Mouse (Mus musculus) embryonic facial prominence, embryonic 11.5 days (tissue): Measurements from ENCODE around the gene Med22. TPM values are rescaled to one million over a fixed set of nuclear protein-coding genes. Genes with fewer than 3 reads are reported as not detected.

Source experiments
- ATAC-seq: fragments of 200-750 bp; cut with Nextera tagmentation; replicated peaks from 2 replicates; pipeline ENCODE4 v1.8.0; 2017; ENCODE audit warnings: low read depth; ENCODE audit not compliant: insufficient number of reproducible peaks, low FRiP score, low TSS enrichment
- DNase-seq: peaks from one replicate; pipeline ENCODE4 v3.0.0-alpha.2; 2015; ENCODE audit warnings: low spot score
- H3K27ac ChIP-seq: fragments of 300-500 bp; sonication (generic); replicated peaks from 2 replicates; pipeline ENCODE4 v1.5.1; 2014; ENCODE audit warnings: mild to moderate bottlenecking, low read depth, low read length, control low read depth
- H3K27me3 ChIP-seq: fragments of 300-500 bp; sonication (generic); 2 replicates; pipeline ENCODE4 v1.6.1; 2014; ENCODE audit warnings: mild to moderate bottlenecking, low read length, moderate library complexity, mixed read lengths; ENCODE audit not compliant: control insufficient read depth, insufficient read depth
- H3K36me3 ChIP-seq: fragments of 300-500 bp; sonication (generic); replicated peaks from 2 replicates; pipeline ENCODE4 v1.6.1; 2014; ENCODE audit warnings: low read depth, mild to moderate bottlenecking, low read length, moderate library complexity, mixed read lengths; ENCODE audit not compliant: control insufficient read depth, insufficient read depth
- H3K4me1 ChIP-seq: fragments of 300-500 bp; sonication (generic); 2 replicates; pipeline ENCODE4 v1.6.1; 2014; ENCODE audit warnings: low read length, mixed read lengths; ENCODE audit not compliant: control insufficient read depth, insufficient read depth
- H3K4me2 ChIP-seq: fragments of 300-500 bp; sonication (generic); 2 replicates; pipeline ENCODE4 v1.6.1; 2014; ENCODE audit warnings: low read depth, mild to moderate bottlenecking, control low read depth, low read length, moderate library complexity
- H3K4me3 ChIP-seq: fragments of 300-500 bp; sonication (generic); 2 replicates; pipeline ENCODE4 v1.5.1; 2014; ENCODE audit warnings: low read depth, low read length, control low read depth
- H3K9ac ChIP-seq: fragments of 300-500 bp; sonication (generic); replicated peaks from 2 replicates; pipeline ENCODE4 v1.6.1; 2014; ENCODE audit warnings: mild to moderate bottlenecking, control low read depth, low read length
- H3K9me3 ChIP-seq: fragments of 300-500 bp; sonication (generic); replicated peaks from 2 replicates; pipeline ENCODE4 v1.6.1; 2016; ENCODE audit warnings: mild to moderate bottlenecking, low read length, inconsistent platforms, mixed read lengths; ENCODE audit not compliant: control insufficient read depth
- WGBS: fragments of 180-500 bp; shearing (Covaris S2); extraction: QIAGEN DNeasy Blood & Tissue Kit; methylation state at CpG from one replicate; pipeline ENCODE4 v1.1.7; 2014; 5-methylcytosine and 5-hydroxymethylcytosine counted together
- polyA plus RNA-seq: library from polyadenylated mRNA; unstranded; fragments of >200 nt; fragmentation: Nextera tagmentation; extraction: Ambion mirVana; gene quantifications from 2 replicates; pipeline ENCODE4 v1.2.1, GENCODE M21; 2014

The Med22 gene
- polyA plus RNA-seq, 1 experiment from 2014 or later: 49.2 TPM

DNA sequence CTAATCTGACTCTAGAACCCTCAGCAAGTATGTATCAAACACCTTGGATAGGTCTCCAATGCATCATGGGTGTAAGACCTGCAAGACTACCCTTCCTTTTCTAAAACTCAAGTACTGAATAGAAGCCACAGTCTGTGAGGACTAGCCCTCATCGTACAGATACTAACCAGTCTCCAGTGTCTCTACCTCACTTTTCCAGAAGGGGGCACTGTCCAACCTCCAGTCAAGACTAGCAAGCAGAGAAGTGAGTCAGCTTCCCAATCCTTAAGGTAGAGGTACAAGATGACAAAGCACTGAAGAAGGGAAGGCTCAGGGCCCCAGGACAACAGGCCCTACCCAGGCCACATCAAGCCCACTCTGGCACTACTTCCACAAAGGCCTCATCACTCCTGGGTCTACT is 19.9 kb upstream of the Med22 start:
- peaks cover 3% of the 10 kb centered on the region; the same call in 1 of the 2 replicates for H3K36me3 ChIP-seq
- ATAC-seq: no peak

DNA sequence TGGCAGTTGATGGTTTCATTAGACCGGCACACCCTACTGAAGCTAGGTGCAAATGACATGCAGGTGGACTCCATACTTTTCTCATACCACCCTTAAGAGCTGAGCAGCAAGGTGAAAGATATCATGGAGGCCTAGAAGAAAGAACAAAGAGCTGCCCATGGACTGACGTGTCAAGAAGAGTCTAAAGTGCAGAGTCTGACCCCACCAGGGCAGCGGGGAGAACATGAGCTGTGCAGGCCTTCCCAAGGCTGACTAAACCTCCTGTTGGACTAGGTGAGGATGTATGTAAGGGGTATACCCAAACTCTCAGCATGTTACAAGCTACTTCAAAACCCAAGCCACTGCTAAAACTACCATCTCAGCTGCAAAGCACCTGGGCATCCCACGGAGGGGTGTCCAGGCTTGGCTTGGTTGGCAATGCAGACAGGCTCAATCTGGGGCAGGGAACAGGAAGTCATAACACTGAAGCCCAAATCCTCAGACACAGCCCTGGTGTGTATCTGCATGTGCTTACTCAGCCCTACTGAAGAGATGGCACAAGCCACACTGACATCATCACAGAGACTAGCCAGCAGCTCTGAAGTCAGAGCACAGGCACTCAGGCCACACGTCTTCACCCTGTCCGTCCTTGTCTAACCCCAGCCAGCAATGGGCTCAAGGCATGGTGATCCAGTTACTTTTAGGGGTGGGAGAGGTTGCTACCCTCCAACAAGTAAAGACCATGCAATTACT is 17.4 kb upstream of the Med22 start:
- no peak for ATAC-seq
- WGBS: 89% methylated on average over 6 of the region's 6 CpGs
- DNase-seq: no peak

More for the DNA sequence above, 19.9 kb upstream of the Med22 start:
- WGBS: 62% methylated on average over 1 of the region's 1 CpGs
- Histone ChIP-seq H3K27ac (no peak overlapping the region), H3K9ac (no peak overlapping the region), H3K4me2 (no peak overlapping the region), H3K27me3 (no peaks in the 10 kb centered on the region), H3K4me3 (no peak overlapping the region), H3K4me1 (no peaks in the 10 kb centered on the region; the same call in 1 of the 2 replicates), H3K9me3 (no peaks in the 10 kb centered on the region)
- peak; percentile 71 for DNase-seq

DNA sequence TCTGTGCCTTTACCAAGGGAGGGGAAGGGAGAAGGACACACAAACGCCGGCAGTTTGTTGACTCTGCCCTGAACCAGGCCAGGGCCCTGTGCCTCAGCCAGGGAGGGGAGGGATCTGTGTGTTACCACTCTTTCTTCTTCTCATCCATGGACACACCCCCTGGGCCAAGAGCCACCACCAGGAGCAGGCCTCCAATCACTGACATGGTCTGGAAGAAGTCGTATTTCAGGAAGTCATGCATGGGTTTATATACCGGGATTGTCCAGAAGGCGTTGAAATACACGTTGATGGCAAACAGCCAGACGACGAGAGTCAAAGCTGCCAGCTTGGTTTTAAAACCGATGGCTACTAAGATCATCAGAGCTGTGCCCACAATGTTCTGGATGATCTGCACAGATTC is 11.3 kb upstream of the Med22 start:
- Histone ChIP-seq H3K27ac (no peak overlapping the region), H3K27me3 (no peaks in the 10 kb centered on the region), H3K4me3 (no peak overlapping the region), H3K9me3 (no peaks in the 10 kb centered on the region), H3K4me1 (0 out of 2 replicates have a peak, but pooled peaks cover 2% of the 10 kb centered on the region), H3K4me2 (no peak overlapping the region), H3K9ac (no peak overlapping the region), H3K36me3 (peaks cover 21% of the 10 kb centered on the region)
- DNase-seq (no peak), ATAC-seq (no peak)
- WGBS: 83% methylated on average over 9 of the region's 9 CpGs

More for the DNA sequence above, 17.4 kb upstream of the Med22 start:
- Histone ChIP-seq H3K4me2 (no peak overlapping the region), H3K36me3 (peaks cover 11% of the 10 kb centered on the region), H3K9ac (no peak overlapping the region), H3K4me1 (no peaks in the 10 kb centered on the region), H3K4me3 (no peak overlapping the region), H3K27ac (no peak overlapping the region), H3K27me3 (no peaks in the 10 kb centered on the region), H3K9me3 (no peaks in the 10 kb centered on the region)

DNA sequence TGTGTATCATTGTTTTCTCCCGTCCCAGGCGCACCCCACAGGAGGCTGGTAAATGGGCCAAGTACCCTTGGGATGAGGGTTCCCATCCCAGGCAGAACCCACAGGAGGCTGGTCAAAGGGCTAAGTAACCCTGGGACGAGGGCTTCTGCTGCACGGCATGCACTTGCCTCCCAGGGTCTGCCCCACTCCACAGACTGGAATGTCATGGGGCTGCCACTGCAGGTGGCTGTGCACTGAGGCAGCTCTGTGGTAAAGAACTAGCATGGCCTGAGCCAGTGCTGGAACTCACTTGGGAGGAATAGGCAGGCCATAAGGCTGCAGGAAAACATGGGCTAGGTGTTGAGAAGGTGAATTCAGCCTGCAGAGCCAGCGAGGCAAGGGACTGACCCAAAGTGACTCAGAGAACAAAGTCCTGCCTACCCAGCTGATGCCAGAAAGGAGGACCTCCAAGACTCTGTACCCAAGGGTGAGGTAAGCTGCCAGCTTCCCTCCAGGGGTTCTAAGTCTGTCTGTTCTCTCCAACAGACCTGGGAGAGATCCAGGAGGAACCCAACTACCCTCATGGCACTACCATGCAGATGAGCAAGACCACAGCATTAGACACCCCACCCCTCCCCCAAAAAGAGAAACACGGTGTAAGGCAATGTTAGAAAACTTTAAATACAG is 9.8 kb upstream of the Med22 start:
- Histone ChIP-seq H3K4me3 (no peak overlapping the region), H3K9ac (no peak overlapping the region), H3K4me1 (0 out of 2 replicates have a peak, but pooled peaks cover 2% of the 10 kb centered on the region), H3K27me3 (no peaks in the 10 kb centered on the region), H3K36me3 (peaks cover 18% of the 10 kb centered on the region), H3K9me3 (no peaks in the 10 kb centered on the region), H3K4me2 (no peak overlapping the region), H3K27ac (no peak overlapping the region)
- DNase-seq: no peak
- 90% methylated on average over 6 of the region's 6 CpGs for WGBS
- ATAC-seq: no peak

DNA sequence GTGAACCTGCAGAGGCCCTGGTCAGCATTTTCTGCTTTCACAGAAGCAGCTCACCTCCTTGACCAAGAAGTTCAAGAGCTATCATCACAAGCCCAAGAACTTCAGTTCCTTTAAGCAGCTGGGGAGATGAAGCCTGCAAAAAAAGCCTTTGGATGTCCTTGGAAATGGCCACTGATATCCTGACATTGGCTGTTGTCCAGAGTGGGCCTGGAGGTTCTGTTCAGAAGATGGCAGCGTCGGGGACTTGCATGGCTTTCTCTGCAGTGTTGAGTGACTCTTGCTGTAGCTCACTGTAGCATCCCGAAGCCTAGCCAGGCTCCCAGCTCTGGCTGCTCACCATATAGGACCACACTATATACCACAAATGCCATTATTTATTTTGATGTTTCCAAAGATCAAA is 9.2 kb upstream of the Med22 start:
- Histone ChIP-seq H3K27ac (no peak overlapping the region), H3K4me1 (0 out of 2 replicates have a peak, but pooled peaks cover 2% of the 10 kb centered on the region), H3K4me3 (no peak overlapping the region), H3K9ac (no peak overlapping the region), H3K36me3 (peaks cover 17% of the 10 kb centered on the region), H3K27me3 (no peaks in the 10 kb centered on the region), H3K4me2 (no peak overlapping the region), H3K9me3 (no peaks in the 10 kb centered on the region)
- ATAC-seq: no peak
- whole genome bisulfite sequencing: 95% methylated on average over 3 of the region's 3 CpGs
- DNase-seq: no peak

DNA sequence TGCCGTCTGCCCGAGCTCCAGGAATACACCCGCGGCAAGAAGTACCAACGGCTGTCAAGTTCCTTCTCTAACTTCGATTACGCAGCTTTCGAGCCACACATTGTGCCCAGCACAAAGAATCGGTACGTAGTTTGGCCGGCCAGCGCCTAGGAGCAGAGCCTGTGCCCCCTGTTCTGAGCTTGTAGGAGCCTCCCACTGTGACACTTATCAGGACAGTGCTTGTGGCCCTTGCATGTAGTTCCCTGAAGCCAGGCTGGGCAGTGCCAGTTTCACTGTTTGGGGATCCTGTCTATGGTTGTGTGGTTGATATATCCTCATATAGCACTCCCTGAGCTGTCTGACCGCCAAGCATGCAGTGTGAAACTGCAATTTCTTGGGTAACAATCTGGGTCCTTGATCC is 6.3 kb upstream of the Med22 start:
- 4% methylated on average over 13 of the region's 13 CpGs for WGBS
- peak overlapping the region; percentile 47; the same call in 1 of the 2 replicates for H3K27ac ChIP-seq
- no peaks in the 10 kb centered on the region for H3K9me3 ChIP-seq
- ATAC-seq (0 out of 2 replicates have a peak, but pooled peaks have one; percentile 4), DNase-seq (no peak)
- peak overlapping the region; percentile 64 for H3K9ac ChIP-seq
- H3K4me2 ChIP-seq: peak overlapping the region; percentile 75
- peaks cover 18% of the 10 kb centered on the region for H3K36me3 ChIP-seq
- H3K4me3 ChIP-seq: peak overlapping the region; percentile 75
- 0 out of 2 replicates have a peak, but pooled peaks cover 2% of the 10 kb centered on the region for H3K4me1 ChIP-seq
- H3K27me3 ChIP-seq: no peaks in the 10 kb centered on the region

DNA sequence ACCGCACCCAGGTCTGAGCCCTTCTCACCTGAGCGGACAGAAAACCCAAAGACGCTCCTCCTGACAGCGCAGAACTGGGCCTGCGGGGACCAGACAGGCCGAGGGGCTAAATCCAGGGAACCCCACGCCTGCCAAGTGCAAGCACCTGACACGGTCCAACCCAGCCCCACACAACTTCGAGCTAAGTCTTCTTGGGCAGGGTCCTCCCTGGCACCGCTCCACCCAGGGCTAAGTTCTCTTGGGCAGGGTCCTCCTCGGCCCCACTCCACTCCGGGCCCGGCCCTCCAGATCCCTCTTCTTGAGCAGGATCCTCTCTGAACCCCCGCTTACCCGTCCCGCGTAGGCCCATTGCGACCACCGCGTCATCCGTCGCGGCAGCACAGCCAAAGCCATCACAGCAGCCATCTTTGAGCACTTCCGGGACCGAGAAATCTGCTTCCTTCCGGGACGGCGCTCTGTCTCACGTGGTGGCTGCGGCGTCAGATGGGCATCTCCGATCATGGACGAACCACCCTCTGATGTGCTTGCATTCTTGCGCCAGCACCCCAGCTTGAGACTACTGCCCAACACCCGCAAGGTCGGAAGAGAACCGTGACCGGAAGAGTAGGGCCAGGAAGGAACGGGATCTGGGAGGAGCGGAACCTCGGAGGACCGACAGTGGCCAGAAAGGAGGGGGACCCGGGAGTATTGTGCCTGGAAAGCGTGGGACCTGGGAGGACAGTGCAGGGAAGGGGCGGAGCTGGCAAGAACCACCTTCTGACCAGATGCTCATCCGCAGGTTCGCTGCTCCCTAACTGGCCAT is 5.7 kb upstream of the Med22 start, which contains the start of the genes Surf2 and Surf1:
TSS of gene Surf2 (plus strand) at position 441 of the 802 bp plus-strand sequence.
TSS of gene Surf1 (minus strand) at position 604 of the 802 bp plus-strand sequence.
- Histone ChIP-seq H3K4me1 (0 out of 2 replicates have a peak, but pooled peaks cover 2% of the 10 kb centered on the region), H3K9me3 (no peaks in the 10 kb centered on the region), H3K4me2 (peak within 1 kb of the TSS; percentile 75), H3K27ac (peak within 1 kb of the TSS; percentile 47; the same call in 1 of the 2 replicates), H3K27me3 (no peaks in the 10 kb centered on the region), H3K9ac (peak within 1 kb of the TSS; percentile 64), H3K4me3 (peak within 1 kb of the TSS; percentile 75), H3K36me3 (peaks cover 18% of the 10 kb centered on the region)
- 2% methylated on average over 47 of the region's 47 CpGs for WGBS
- ATAC-seq: peak; percentile 42; the same call in 1 of the 2 replicates
- peak; percentile 86 for DNase-seq
